Mouse (Mus musculus): ENCODE measurements at regions not wholly inside any gene's neighbourhood (a gene's known extent, or its start where the extent isn't known, plus 50 kb on each side); places are given as distances from the start of the nearest gene placed in this dataset. TPM values are rescaled to one million over a fixed set of nuclear protein-coding genes. Genes with fewer than 3 reads are reported as not detected.

- Histone ChIP-seq H3K4me1 (no peaks in the 10 kb centered on the region), H3K4me2 (no peak overlapping the region), H3K9me3 (no peaks in the 10 kb centered on the region), H3K27me3 (replicated peaks) (no peaks in the 10 kb centered on the region), H3K27ac (no peak overlapping the region), H3K4me3 (no peak overlapping the region), H3K9ac (no peak overlapping the region), H3K36me3 (replicated peaks) (no peaks in the 10 kb centered on the region)
- whole genome bisulfite sequencing, result 80% methylated on average over 3 of the region's 3 CpGs
- no peak for ATAC-seq (replicated peaks)
These were observed 380.6 kb downstream of the Kif20b start for GRCm38 (mm10) chr19:35302723-35303270.

Small RNA genes in the stretch of these regions (microRNA-seq; reads per million reads assigned to microRNA genes)
- not detected for gene Gm23075

Measured in midbrain, embryonic 15.5 days (tissue).